ENCODE assay signal across 17 mouse cellular contexts in genomic region chr6:121068087-121068464, GRCm38 (mm10).
DNase-seq lines count a peak whose midpoint lies in the region; ATAC-seq lines count a peak whose summit lies in the region.
"Had no signal": no experiment of that assay in that cellular context is flagged by ENCODE, and none has a peak within 500 bp of the region (broad histone marks: within the 10 kb centered on the region; RNA-seq: fewer than 3 reads in every experiment).

No protein-coding gene starts in this region.

- no peak overlapping the region for H3K9ac ChIP-seq in heart, embryonic 12.5 days
- H3K9ac ChIP-seq in kidney, embryonic 15.5 days = no peak overlapping the region
- H3K9ac ChIP-seq: hindbrain, embryonic 12.5 days; neural tube, embryonic 12.5 days had no signal

- H3K4me1 ChIP-seq in heart, embryonic 12.5 days (replicated peaks) = peaks cover 89% of the 10 kb centered on the region
- peaks cover 70% of the 10 kb centered on the region for H3K4me1 ChIP-seq in kidney, embryonic 15.5 days
- H3K4me1 ChIP-seq in embryonic facial prominence, embryonic 10.5 days = peaks cover 77% of the 10 kb centered on the region

- no peaks in the 10 kb centered on the region for H3K27me3 ChIP-seq in heart, embryonic 12.5 days (replicated peaks)
- no peaks in the 10 kb centered on the region for H3K27me3 ChIP-seq in kidney, embryonic 15.5 days
- no peaks in the 10 kb centered on the region for H3K27me3 ChIP-seq in embryonic facial prominence, embryonic 10.5 days (replicated peaks; ENCODE audit: low read depth, poor library complexity, severe bottlenecking)
- H3K27me3 ChIP-seq: hindbrain, embryonic 12.5 days; neural tube, embryonic 12.5 days had no signal

- no peaks in the 10 kb centered on the region for H3K9me3 ChIP-seq in heart, embryonic 12.5 days (replicated peaks)
- no peaks in the 10 kb centered on the region for H3K9me3 ChIP-seq in kidney, embryonic 15.5 days (replicated peaks)
- H3K9me3 ChIP-seq in embryonic facial prominence, embryonic 10.5 days = no peaks in the 10 kb centered on the region
- H3K9me3 ChIP-seq: hindbrain, embryonic 12.5 days; neural tube, embryonic 12.5 days had no signal

- DNase-seq in heart, postnatal 14 days = no peak
- no peak for DNase-seq in kidney, postnatal 10 days
- no peak for DNase-seq in embryonic facial prominence, embryonic 10.5 days (ENCODE audit: low spot score)
- DNase-seq in large intestine, adult 2 months (ENCODE audit: low read depth, low spot score) = peak; percentile 21
- no peak for DNase-seq in retina, postnatal 1 day
- DNase-seq: adrenal gland, postnatal 10 days; cerebellum, postnatal 10 days; embryo, embryonic 11 days; gastrocnemius, postnatal 10 days; lung, adult 2 months; thymus, postnatal 25 days had no signal

- H3K27ac ChIP-seq in heart, embryonic 12.5 days (ENCODE audit: poor library complexity, severe bottlenecking) = peak overlapping the region; percentile 89
- peak overlapping the region; percentile 63 for H3K27ac ChIP-seq in kidney, embryonic 15.5 days
- 0 out of 2 replicates have a peak overlapping the region, but pooled peaks have one; percentile 36 for H3K27ac ChIP-seq in embryonic facial prominence, embryonic 10.5 days (replicated peaks)
- H3K27ac ChIP-seq: hindbrain, embryonic 12.5 days; neural tube, embryonic 12.5 days had no signal

- H3K4me2 ChIP-seq in heart, embryonic 12.5 days = peak overlapping the region; percentile 16; the same call in 1 of the 2 replicates
- H3K4me2 ChIP-seq in kidney, embryonic 15.5 days = no peak overlapping the region
- H3K4me2 ChIP-seq: hindbrain, embryonic 12.5 days; neural tube, embryonic 12.5 days had no signal

- no peak overlapping the region for H3K4me3 ChIP-seq in heart, embryonic 12.5 days
- H3K4me3 ChIP-seq in kidney, embryonic 15.5 days (replicated peaks) = no peak overlapping the region
- H3K4me3 ChIP-seq in embryonic facial prominence, embryonic 10.5 days = no peak overlapping the region
- H3K4me3 ChIP-seq: hindbrain, embryonic 12.5 days; neural tube, embryonic 12.5 days had no signal

- no peak for ATAC-seq in heart, embryonic 12.5 days (ENCODE audit: insufficient number of reproducible peaks, low FRiP score)
- no peak; the same call in 1 of the 2 replicates for ATAC-seq in kidney, embryonic 15.5 days (replicated peaks; ENCODE audit: low FRiP score)
- ATAC-seq: forebrain, embryonic 16.5 days; midbrain, embryonic 16.5 days had no signal

- WGBS in heart, embryonic 12.5 days = 70% methylated on average over 7 of the region's 7 CpGs
- 59% methylated on average over 7 of the region's 7 CpGs for WGBS in kidney, embryonic 15.5 days
- WGBS in embryonic facial prominence, embryonic 10.5 days = 81% methylated on average over 7 of the region's 7 CpGs
- 70% methylated on average over 7 of the region's 7 CpGs for whole genome bisulfite sequencing in large intestine, adult 2 months

- H3K36me3 ChIP-seq in heart, embryonic 12.5 days = no peaks in the 10 kb centered on the region
- H3K36me3 ChIP-seq in kidney, embryonic 15.5 days = no peaks in the 10 kb centered on the region
- no peaks in the 10 kb centered on the region for H3K36me3 ChIP-seq in embryonic facial prominence, embryonic 10.5 days (replicated peaks)
- H3K36me3 ChIP-seq: hindbrain, embryonic 12.5 days; neural tube, embryonic 12.5 days had no signal

- intact Hi-C loops in heart, postnatal 14 days (cut with DNase I) = loop anchor here (5.0 kb wide), 1 partner anchor 39 kb away; no protein-coding TSS in a partner anchor

Comparison
In these comparisons a context has a peak if more than half of its experiments do, and no peak if none do; other contexts are left out.
1. H3K27ac ChIP-seq: peak in every context shown above with its lines; median percentile 89 in heart, embryonic 12.5 days; 63 in kidney, embryonic 15.5 days; 36 in embryonic facial prominence, embryonic 10.5 days.